Mouse (Mus musculus) natural killer cell, adult 2 months (primary cell): ENCODE data around the gene Pde10a.

Experiments
- DNase-seq, 2 experiments: peaks; one replicate each; pipeline ENCODE4 v3.0.0; 2022; ENCODE audit warnings: low spot score in 2 of 2

Pde10a gene

DNA sequence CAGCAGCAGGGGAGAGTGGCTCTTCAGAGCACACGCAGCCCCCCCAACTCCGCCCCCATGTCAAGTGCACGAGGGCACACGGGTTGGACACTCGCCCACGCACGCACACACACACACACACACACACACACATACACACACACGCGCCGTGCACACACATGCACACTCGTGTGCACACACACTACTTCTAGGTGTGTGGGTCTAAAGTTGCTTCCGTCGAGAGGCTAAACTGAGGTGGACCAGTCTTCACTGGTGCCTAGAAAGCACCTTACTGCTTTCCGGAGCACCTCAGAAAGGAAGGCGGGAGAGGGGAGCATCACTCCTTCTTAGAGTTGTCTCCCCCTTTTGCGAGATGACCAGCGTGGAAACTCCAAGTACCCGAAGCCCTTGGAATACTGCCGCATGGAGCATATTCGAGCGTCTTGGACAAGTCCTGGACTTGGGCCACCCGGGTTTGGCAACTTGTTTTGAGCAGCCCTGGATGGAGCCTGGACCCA lies at the start of gene Pde10a:
Gene Pde10a (plus strand): TSS at position 148 of the 497 bp plus-strand sequence.
- no peak for DNase-seq

DNA sequence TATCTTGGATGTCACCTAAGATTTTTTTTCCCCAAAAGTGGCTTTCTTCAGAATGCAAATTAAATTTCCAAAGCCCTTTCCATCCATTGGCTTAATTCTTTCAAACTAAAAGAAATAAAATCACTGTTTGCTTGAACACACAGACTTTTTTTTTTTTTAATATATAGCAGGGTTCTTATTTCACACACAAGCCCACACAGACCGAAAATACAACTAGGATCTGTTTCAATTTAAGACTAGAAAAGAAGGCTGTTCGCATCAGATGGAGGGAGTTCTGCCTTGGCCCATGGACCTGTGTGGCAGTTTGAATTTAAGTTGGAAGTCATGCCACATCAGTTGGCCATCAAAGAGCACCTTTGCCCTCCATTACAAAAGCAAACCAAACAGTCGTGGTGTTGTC lies 46.6 kb upstream of the Pde10a start:
- no peak for DNase-seq

GRCm38 (mm10) chr17:8479493-8480128 lies 45.6 kb upstream of the Pde10a start:
- DNase-seq: no peak

DNA sequence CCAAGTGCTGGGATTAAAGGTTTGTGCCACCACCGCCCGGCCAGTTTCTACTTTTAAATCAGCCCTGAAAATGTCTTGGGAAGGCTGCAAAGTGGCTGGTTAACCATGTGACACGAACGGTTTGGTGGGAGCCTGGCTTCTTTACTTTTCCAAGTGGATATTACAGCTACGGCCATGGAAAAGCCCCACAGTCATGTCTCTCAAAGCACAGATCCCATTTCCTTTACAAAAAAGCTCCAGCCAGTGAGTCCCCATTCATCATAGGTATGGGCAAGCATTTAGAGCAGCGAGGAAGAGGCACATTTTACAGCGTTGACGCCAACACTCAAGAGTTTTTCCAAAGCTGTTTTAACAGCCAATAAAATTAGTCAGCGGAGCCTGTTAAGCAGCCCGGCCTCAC lies 43.4 kb upstream of the Pde10a start:
- DNase-seq: no peak

- DNase-seq: no peak
Measured at GRCm38 (mm10) chr17:8482876-8483275, 42.3 kb upstream of the Pde10a start.

- DNase-seq: no peak
Measured at GRCm38 (mm10) chr17:8484246-8484645, 40.9 kb upstream of the Pde10a start.

DNA sequence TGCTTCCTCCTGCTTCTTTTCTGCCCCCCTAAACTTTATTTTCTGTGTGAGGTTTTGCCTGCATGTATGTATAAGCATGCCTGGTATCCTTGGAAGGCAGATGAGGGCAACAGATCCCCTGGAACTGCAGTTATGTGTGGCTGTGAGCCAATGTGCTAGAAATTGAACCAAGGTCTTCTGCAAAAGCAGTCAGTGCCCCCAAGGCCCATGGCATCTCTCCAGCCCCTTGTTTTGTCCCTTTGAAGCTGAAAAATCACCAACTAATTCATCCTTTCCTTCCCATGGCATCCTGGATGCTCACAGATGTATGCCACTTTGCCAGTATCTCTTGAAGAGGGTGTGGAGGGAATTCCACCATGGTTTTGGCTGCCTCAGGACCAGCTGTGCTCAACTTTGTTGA lies 40.0 kb upstream of the Pde10a start:
- no peak for DNase-seq

GRCm38 (mm10) chr17:8487824-8488223 lies 37.3 kb upstream of the Pde10a start:
- no peak for DNase-seq

DNA sequence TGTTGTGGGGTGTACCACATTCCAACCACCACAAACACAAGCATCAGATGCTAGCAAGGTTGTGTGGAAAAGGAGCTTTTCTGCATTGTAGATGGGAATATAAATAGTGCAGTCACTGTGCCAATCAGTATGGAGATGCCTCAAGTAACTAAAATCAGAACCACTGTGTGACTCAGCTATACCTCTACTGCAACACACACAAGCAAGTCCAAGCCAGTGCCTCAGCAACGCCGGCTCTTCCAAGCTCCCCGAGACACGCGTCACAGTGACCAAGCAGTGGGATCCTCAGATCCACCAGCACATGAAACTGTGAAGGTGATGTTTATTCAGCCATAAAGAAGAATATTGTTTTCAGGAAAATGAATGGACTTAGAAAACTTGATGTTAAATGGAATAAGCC lies 34.2 kb upstream of the Pde10a start:
- DNase-seq: no peak

- no peak for DNase-seq
Measured at GRCm38 (mm10) chr17:8493461-8493860, 31.7 kb upstream of the Pde10a start.

- no peak for DNase-seq
Measured at GRCm38 (mm10) chr17:8498151-8498550, 27.0 kb upstream of the Pde10a start.

DNA sequence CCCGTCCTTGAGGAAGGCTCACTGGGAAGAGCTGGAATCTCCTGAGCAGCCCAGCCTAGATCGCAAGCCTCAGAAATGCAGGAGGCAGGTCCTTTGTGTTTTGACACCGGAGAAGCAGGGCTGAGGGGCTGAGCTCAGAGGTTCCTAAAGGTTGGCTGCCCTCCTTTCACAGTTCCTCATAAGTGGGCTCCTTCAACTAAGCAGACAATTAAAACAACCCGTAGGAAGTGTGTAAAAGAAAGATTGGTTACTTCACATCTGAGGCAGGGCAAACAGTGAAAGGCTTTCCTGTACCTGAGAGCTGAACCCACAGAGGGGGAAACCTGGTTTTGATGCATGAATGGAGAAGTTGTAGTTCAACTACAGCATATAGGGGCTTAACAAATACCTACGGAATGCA lies 26.5 kb upstream of the Pde10a start:
- DNase-seq: no peak

DNA sequence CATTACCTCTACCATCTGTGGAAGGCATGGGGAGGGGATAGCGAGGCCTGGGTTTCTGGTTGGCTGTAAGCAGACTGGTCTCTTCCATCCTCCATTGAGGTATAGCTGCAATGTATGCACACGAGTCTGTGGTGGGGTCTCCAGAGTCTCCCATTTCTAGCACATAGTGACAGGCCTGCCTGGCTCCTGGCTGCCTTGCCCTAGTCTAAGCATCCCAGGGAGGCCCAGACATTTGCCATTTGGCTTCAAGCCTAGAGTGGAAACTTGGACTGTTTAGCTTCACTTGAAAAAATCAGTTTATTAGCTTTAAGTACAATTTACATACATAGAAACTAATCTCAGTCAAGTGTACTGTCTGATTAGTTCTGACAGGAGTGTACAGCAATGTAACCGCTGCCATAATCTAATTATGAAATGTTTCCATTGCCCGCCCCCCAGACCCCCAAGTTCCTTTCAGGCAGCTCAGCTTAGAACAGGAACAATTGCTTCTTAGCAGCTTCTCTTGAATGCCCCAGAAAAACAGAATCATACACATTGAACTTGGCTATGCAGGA lies 25.5 kb upstream of the Pde10a start:
- DNase-seq: no peak

DNA sequence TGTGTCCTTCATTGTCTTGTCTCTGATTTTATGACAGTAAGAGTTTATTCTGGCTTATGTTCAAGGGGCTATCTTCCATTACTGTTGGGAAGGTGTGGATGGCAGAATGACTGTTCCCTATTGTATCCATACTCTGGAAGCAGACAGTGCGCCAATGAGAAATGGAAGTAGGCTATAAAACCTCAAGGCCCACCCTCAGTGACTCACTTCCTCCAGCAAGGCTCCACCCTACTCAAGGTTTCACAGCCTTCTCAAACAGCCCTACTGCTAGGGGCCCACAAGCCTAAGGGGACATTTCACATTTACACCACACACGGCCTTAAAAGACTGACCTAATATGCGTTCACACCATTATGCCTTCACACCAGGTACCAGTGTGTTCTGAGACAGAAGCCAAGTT lies 20.8 kb upstream of the Pde10a start:
- no peak for DNase-seq

DNA sequence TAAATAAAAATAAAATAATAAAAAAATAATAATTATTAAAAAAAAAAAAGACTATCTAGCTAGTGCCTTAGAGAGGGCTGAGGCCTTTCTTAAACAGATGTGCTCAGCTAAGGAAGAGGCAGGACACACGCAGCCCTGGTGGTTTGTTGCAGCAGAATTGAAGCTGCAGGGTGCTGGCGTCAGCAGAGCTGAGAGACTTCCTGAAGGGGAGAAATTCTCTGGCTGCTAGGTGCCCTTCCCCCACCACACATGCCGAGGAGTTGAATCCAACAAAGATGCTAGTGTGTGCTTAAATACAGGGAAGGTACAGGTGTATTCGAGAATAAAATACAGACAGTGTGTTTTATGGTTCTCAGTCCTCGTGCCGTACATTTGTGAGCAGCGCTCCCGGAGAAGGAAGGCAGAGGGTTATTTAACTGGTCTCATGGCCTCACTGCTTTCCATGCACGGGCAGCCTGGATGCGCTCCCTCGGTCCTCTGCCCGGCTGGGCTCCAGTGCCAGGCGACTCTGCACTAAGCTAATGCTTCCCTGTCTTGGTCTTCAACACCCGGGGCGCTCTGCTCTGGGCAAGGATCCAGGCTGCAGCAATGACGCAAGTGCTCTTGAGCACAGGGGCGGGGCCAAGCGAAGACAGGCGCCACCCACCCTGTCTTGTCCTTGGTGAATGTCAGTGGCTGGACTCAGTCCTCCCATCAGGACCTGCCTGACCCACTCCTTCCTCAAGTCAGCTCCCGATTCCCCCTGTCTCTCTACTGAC lies 19.3 kb upstream of the Pde10a start:
- peak; percentile 48 to 50 for DNase-seq

DNA sequence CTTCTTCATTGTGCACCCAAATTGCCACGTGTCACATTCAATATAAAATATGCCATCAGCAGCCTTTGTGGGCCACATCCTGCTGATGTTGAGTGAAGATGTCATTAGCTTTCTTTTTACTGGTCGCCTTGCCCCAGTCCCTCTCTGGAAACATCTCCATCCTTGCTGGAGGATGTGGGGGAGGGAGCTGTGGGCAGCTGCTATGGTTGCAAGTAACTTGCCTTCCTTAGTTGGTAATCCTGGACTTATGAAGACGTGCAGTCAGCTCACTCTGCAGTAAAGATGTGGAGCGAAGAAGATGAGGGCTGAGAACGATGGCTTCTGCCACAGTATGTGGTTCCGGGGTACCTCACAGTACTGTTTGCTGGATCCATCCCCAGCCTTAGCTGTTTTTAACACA lies 18.4 kb upstream of the Pde10a start:
- no peak for DNase-seq

GRCm38 (mm10) chr17:8507654-8508053 lies 17.5 kb upstream of the Pde10a start:
- DNase-seq: no peak

- DNase-seq: no peak
Measured at GRCm38 (mm10) chr17:8508305-8509141, 16.6 kb upstream of the Pde10a start.

DNA sequence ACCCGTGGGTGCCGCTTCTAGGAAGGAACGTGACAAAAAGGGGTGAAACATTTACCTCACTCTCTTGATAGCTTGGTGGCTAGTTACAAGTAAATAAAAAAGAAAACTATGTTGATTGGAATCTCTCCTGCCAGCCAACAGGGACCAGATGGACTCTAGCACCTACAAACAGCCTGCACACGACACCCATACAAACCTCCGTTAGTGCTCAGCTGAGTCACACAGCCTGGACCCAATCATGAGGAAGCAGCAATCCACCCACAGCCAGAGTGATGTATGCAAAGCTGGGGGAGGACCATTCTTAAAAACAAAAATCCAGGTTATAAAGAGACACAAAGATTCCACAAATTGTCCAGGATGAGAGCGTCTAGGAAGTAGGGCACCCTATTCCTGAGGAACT lies 9.2 kb upstream of the Pde10a start:
- DNase-seq: no peak

DNA sequence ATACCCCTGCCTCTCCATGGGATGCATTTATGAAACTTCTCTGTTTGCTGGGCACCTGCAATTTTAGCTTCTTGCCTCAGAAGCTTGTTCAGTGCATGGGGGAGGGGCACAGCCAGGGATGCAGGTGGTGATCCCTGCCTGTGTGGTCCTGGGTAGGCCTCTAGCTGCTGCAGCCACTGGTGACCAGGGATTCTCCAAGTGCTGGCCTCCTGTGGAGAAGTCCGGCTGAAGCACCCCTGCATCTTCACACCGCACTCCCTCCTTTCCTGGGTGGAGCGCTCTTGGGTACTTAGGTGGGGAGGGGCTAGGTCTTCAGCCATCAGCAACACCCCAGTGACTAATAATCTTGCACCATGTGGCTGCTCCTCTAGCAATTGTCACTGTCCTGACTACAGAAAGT lies 1.2 kb upstream of the Pde10a start:
- no peak for DNase-seq

DNA sequence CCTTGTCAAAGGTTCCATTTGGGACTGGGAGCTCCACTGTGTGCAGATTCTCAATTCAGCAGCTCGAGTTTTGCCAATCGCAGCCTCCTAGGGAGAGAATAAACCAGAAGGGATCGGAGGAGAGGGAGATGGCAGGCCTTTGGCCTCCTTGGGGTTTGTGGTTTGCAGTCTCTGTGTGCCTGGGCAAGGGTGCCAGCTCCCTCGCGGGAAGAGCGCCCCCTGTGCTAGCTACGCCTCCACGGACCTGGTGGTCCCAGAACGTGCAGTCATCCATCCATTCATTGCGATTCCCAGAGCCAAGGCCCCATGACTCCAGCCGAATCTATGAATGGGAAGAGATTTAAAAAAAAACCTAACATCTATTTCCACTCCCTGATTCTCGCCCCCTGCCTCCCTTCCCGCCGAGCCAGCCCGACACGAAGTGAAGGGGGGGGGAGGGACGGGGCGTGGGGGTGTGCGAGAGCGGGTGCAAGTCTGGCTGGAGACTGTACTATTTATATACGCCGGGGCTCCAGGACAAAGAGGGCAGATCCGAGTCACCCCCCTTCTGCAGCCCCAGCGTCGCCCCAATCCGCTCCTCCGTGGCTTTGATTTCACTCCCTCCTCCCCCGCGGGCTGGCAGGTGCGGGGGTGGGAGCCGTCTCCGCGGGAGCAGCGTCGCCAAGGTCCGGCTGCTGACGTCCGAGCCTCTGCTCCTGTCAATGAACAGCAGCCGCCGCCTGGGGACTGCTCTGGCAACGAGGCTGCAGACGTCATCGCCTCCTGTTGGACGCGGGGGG lies 596 bp upstream of the Pde10a start:
- DNase-seq: peak; percentile 27 to 28
